Mouse (Mus musculus) CH12.LX (cell line): Measurements from ENCODE around the gene Rps6ka2. TPM values are rescaled to one million over a fixed set of nuclear protein-coding genes. Genes with fewer than 3 reads are reported as not detected.
A peak's percentile ranks its signal among the peaks of the same experiment; 100 is the strongest.
"Not testable (repeated sequence)": the region's sequence is repeated elsewhere in the genome, so short reads cannot be mapped to it uniquely, and the experiment has no call there.

Experiments
- DNase-seq: peaks from one replicate; pipeline ENCODE4 v3.0.0-alpha.2; 2013; ENCODE audit errors: extremely low read depth
- H3K27ac ChIP-seq: 2 replicates; pipeline ENCODE4 v1.5.1; 2012; ENCODE audit warnings: low read depth, mild to moderate bottlenecking, control low read depth, moderate library complexity; ENCODE audit not compliant: insufficient read depth
- H3K27me3 ChIP-seq: replicated peaks from 2 replicates; pipeline ENCODE3; 2012; ENCODE audit warnings: inconsistent platforms
- H3K36me3 ChIP-seq, 2 experiments: replicated peaks in 1 of 2; 2 replicates each; pipeline versions ENCODE3 to v1.6.1; 2012; ENCODE audit warnings: inconsistent platforms in 1 of 2, low read length in 1 of 2, mild to moderate bottlenecking in 1 of 2, mixed read lengths in 1 of 2, moderate library complexity in 1 of 2; ENCODE audit not compliant: control insufficient read depth in 1 of 2, insufficient read depth in 1 of 2
- H3K4me1 ChIP-seq, 2 experiments: 2 replicates each; pipeline ENCODE4 v1.6.1; 2012; ENCODE audit warnings: inconsistent platforms in 1 of 2, moderate library complexity in 1 of 2; ENCODE audit not compliant: insufficient read depth in 2 of 2, control insufficient read depth in 1 of 2
- H3K4me2 ChIP-seq: 2 replicates; pipeline ENCODE4 v1.6.1; 2012; ENCODE audit warnings: low read depth, mild to moderate bottlenecking, control low read depth; ENCODE audit not compliant: poor library complexity, insufficient read depth, severe bottlenecking
- H3K4me3 ChIP-seq, 3 experiments: fragments of 150-350 bp in 1 of 3; sonication (generic) in 1 of 3; replicated peaks in 1 of 3; 2 replicates each; pipeline versions ENCODE3 to v1.5.1; 2011 to 2012; ENCODE audit warnings: low read depth in 2 of 3, low read length in 2 of 3, mild to moderate bottlenecking in 2 of 3, moderate library complexity in 2 of 3, control low read depth in 1 of 3, improper control_type of control experiment in 1 of 3, inconsistent platforms in 1 of 3, mixed read lengths in 1 of 3; ENCODE audit not compliant: poor library complexity in 1 of 3
- H3K79me2 ChIP-seq: replicated peaks from 2 replicates; pipeline ENCODE4 v1.6.1; 2012; ENCODE audit warnings: mild to moderate bottlenecking, moderate library complexity; ENCODE audit not compliant: control insufficient read depth, poor library complexity, insufficient read depth, severe bottlenecking; ENCODE audit errors: extremely low read depth
- H3K9ac ChIP-seq: 2 replicates; pipeline ENCODE4 v1.6.1; 2012; ENCODE audit warnings: low read depth, mild to moderate bottlenecking, control low read depth, moderate library complexity; ENCODE audit not compliant: insufficient read depth
- H3K9me3 ChIP-seq: replicated peaks from 2 replicates; pipeline ENCODE3; 2012; ENCODE audit warnings: low read length, inconsistent platforms, mixed read lengths
- BHLHE40 ChIP-seq: IDR thresholded peaks from 2 replicates; pipeline ENCODE4 v1.6.1; 2011; ENCODE audit warnings: mild to moderate bottlenecking, low read depth, low read length, improper control_type of control experiment
- EP300 ChIP-seq: IDR thresholded peaks from 2 replicates; pipeline ENCODE4 v1.6.1; 2011; ENCODE audit warnings: low read length, improper control_type of control experiment
- ETS1 ChIP-seq: conservative IDR thresholded peaks from 2 replicates; pipeline ENCODE4 v1.6.1; 2012; ENCODE audit warnings: low read depth, mild to moderate bottlenecking, inconsistent platforms, low read length, improper control_type of control experiment, moderate library complexity
- IRF4 ChIP-seq: IDR thresholded peaks from 2 replicates; pipeline ENCODE4 v1.6.1; 2014; ENCODE audit warnings: low read depth, mild to moderate bottlenecking, inconsistent platforms, low read length, improper control_type of control experiment
- JUN ChIP-seq: IDR thresholded peaks from 2 replicates; pipeline ENCODE4 v1.6.1; 2011; ENCODE audit warnings: low read depth, mild to moderate bottlenecking, low read length, improper control_type of control experiment, moderate library complexity; ENCODE audit not compliant: insufficient read depth
- MAFK ChIP-seq: IDR thresholded peaks from 2 replicates; pipeline ENCODE4 v1.6.1; 2011; ENCODE audit warnings: low read length, improper control_type of control experiment; ENCODE audit not compliant: insufficient replicate concordance
- MEF2A ChIP-seq: IDR thresholded peaks from 2 replicates; pipeline ENCODE4 v1.6.1; 2014; ENCODE audit warnings: low read depth, mild to moderate bottlenecking, inconsistent platforms, low read length, improper control_type of control experiment, borderline replicate concordance
- TCF12 ChIP-seq: IDR thresholded peaks from 2 replicates; pipeline ENCODE4 v1.6.1; 2014; ENCODE audit warnings: low read depth, mild to moderate bottlenecking, inconsistent platforms, low read length, improper control_type of control experiment
- dilution Hi-C: fragments of 300-500 bp; cut with MboI; formaldehyde crosslinking; loops from 2 replicates; pipeline ENCODE4 v1.14.3; 2020; ENCODE audit warnings: low sequenced_read_pairs; ENCODE audit not compliant: extremely low pct_unique_long_range_greater_than_20kb, extremely low pct_ligation_motif_present
- in situ Hi-C: fragments of 300-500 bp; cut with MboI; formaldehyde crosslinking; loops from 3 replicates; pipeline ENCODE4 v1.14.3; 2019; ENCODE audit warnings: low sequenced_read_pairs, low pct_ligation_motif_present, low pct_unique_long_range_greater_than_20kb, mixed read lengths
- polyA plus RNA-seq: library from polyadenylated mRNA; unstranded; fragments of >175 nt; gene quantifications from 2 replicates; pipeline ENCODE4 v1.2.1, GENCODE M21; 2012; ENCODE audit warnings: low read depth; ENCODE audit not compliant: insufficient read length
- total RNA-seq, 2 experiments: library from RNA; depleted of rRNA; stranded (reverse); fragments of 300-350 nt in 1 of 2; fragments of >200 nt in 1 of 2; gene quantifications; 2 replicates each; pipeline ENCODE4 v1.2.3; 2012 to 2014

Rps6ka2 gene
- total and polyA plus RNA-seq, 3 experiments = 0.64 to 1.4 (median 0.91) TPM

GRCm38 (mm10) chr17:7319789-7320188, 149.9 kb downstream of the Rps6ka2 start:
- H3K4me1 ChIP-seq = peaks cover 9 to 22% of the 10 kb centered on the region in 2 experiments
- H3K9me3 ChIP-seq, H3K79me2 ChIP-seq, dilution Hi-C loops, in situ Hi-C loops, H3K4me3 ChIP-seq, H3K36me3 ChIP-seq, H3K9ac ChIP-seq, H3K27me3 ChIP-seq: not testable (repeated sequence)
- peak; percentile 72 for DNase-seq
- TF ChIP-seq MAFK = peak; percentile 50; the same call in 1 of the 2 replicates
- peak; percentile 85 for TF ChIP-seq ETS1
- peak; percentile 57; the same call in 1 of the 2 replicates for TF ChIP-seq TCF12
- peak; percentile 80 for TF ChIP-seq MEF2A
- TF ChIP-seq EP300 = peak; percentile 70
- peak; percentile 92 for TF ChIP-seq BHLHE40
- peak; percentile 78 for TF ChIP-seq JUN
- TF ChIP-seq IRF4 = peak; percentile 68
- peak overlapping the region; percentile 36; the same call in 1 of the 2 replicates for H3K27ac ChIP-seq
- H3K4me2 ChIP-seq = peak overlapping the region; percentile 82

GRCm38 (mm10) chr17:7324346-7324745, 154.4 kb downstream of the Rps6ka2 start, which contains the start of gene Tcp10a:
Gene Tcp10a (plus strand): TSS chr17:7324646.
- H3K27me3 ChIP-seq, in situ Hi-C loops, H3K4me3 ChIP-seq, H3K9me3 ChIP-seq, dilution Hi-C loops, H3K36me3 ChIP-seq, H3K4me2 ChIP-seq, H3K27ac ChIP-seq, H3K9ac ChIP-seq, H3K79me2 ChIP-seq, DNase-seq: not testable (repeated sequence)
- H3K4me1 ChIP-seq = peaks cover 2 to 14% of the 10 kb centered on the region in 2 experiments; a peak in 3 of 4 replicates

GRCm38 (mm10) chr17:7326415-7326814, 156.5 kb downstream of the Rps6ka2 start:
- H3K4me1 ChIP-seq, H3K4me2 ChIP-seq, H3K9ac ChIP-seq, H3K36me3 ChIP-seq, H3K4me3 ChIP-seq, H3K9me3 ChIP-seq, H3K27ac ChIP-seq, H3K79me2 ChIP-seq, H3K27me3 ChIP-seq, in situ Hi-C loops, dilution Hi-C loops, DNase-seq: not testable (repeated sequence)

GRCm38 (mm10) chr17:7332745-7333144, 162.8 kb downstream of the Rps6ka2 start:
- H3K79me2 ChIP-seq, H3K4me3 ChIP-seq, H3K4me2 ChIP-seq, H3K4me1 ChIP-seq, H3K9ac ChIP-seq, dilution Hi-C loops, DNase-seq, H3K27ac ChIP-seq, H3K9me3 ChIP-seq, in situ Hi-C loops, H3K36me3 ChIP-seq, H3K27me3 ChIP-seq: not testable (repeated sequence)

GRCm38 (mm10) chr17:7337381-7337780, 167.5 kb downstream of the Rps6ka2 start:
- in situ Hi-C loops, H3K36me3 ChIP-seq, H3K27ac ChIP-seq, H3K9me3 ChIP-seq, H3K27me3 ChIP-seq, H3K9ac ChIP-seq, H3K4me1 ChIP-seq, DNase-seq, H3K79me2 ChIP-seq, H3K4me3 ChIP-seq, dilution Hi-C loops: not testable (repeated sequence)
- peak overlapping the region; percentile 24; the same call in 1 of the 2 replicates for H3K4me2 ChIP-seq
